Mouse (Mus musculus): ENCODE measurements around the gene Gm8104. TPM values are rescaled to one million over a fixed set of nuclear protein-coding genes. Genes with fewer than 3 reads are reported as not detected.

Gene Gm8104
- not detected for polyA plus RNA-seq (2015; fragmentation: Illumina TruSeq; extraction: RNeasy Lipid Tissue Mini Kit (QIAGEN cat#74804); ENCODE audit: insufficient read depth, low replicate concordance)

DNA sequence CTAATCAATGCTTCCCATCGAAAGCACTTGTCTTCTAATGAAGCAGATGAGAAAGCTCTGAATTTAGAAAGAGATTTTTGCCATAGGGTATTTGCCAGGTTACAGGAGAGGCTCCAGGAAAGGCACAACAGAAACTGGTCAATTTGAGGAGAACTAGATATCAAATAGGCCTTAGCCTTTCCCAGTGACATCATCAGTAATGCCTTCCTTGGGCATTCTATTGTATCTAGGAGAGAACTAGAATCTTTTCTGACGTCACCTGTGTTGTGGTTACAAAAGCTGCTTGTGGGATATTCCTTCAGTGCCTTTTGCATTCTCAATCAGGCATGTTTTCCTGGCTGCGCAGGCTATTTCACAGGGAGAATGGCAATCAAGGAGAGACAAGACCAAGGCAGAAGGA, at the start of gene Gm8104:
Gene Gm8104 (plus strand): TSS at position 301 of the 400 bp plus-strand sequence.

GRCm38 (mm10) chr14:43076543-43076942, 23.9 kb upstream of the Gm8104 start, which contains the start of gene Gm8094:
Gm8094 (minus strand) TSS chr14:43076643.

Other genes starting within 250 kb of the Gm8104 start
- gene Gm21977, start 247.1 kb upstream of the Gm8104 start, polyA plus RNA-seq (2015; fragmentation: Illumina TruSeq; extraction: RNeasy Lipid Tissue Mini Kit (QIAGEN cat#74804); ENCODE audit: insufficient read depth, low replicate concordance): not detected
- not detected for gene Gm8082, start 107.0 kb upstream of the Gm8104 start, polyA plus RNA-seq (2015; fragmentation: Illumina TruSeq; extraction: RNeasy Lipid Tissue Mini Kit (QIAGEN cat#74804); ENCODE audit: insufficient read depth, low replicate concordance)
- gene Gm10376, start 85.0 kb upstream of the Gm8104 start, polyA plus RNA-seq (2015; fragmentation: Illumina TruSeq; extraction: RNeasy Lipid Tissue Mini Kit (QIAGEN cat#74804); ENCODE audit: insufficient read depth, low replicate concordance): not detected
- gene Gm8094, start 24.0 kb upstream of the Gm8104 start, polyA plus RNA-seq (2015; fragmentation: Illumina TruSeq; extraction: RNeasy Lipid Tissue Mini Kit (QIAGEN cat#74804); ENCODE audit: insufficient read depth, low replicate concordance): not detected
- gene Gm7233, start 79.3 kb downstream of the Gm8104 start, polyA plus RNA-seq (2015; fragmentation: Illumina TruSeq; extraction: RNeasy Lipid Tissue Mini Kit (QIAGEN cat#74804); ENCODE audit: insufficient read depth, low replicate concordance): not detected
- not detected for gene Gm8122, start 134.7 kb downstream of the Gm8104 start, polyA plus RNA-seq (2015; fragmentation: Illumina TruSeq; extraction: RNeasy Lipid Tissue Mini Kit (QIAGEN cat#74804); ENCODE audit: insufficient read depth, low replicate concordance)
- gene Gm8126, start 158.0 kb downstream of the Gm8104 start, polyA plus RNA-seq (2015; fragmentation: Illumina TruSeq; extraction: RNeasy Lipid Tissue Mini Kit (QIAGEN cat#74804); ENCODE audit: insufficient read depth, low replicate concordance): not detected
- not detected for gene Gm9732, start 174.4 kb downstream of the Gm8104 start, polyA plus RNA-seq (2015; fragmentation: Illumina TruSeq; extraction: RNeasy Lipid Tissue Mini Kit (QIAGEN cat#74804); ENCODE audit: insufficient read depth, low replicate concordance)
- not detected for gene Gm8127, start 193.2 kb downstream of the Gm8104 start, polyA plus RNA-seq (2015; fragmentation: Illumina TruSeq; extraction: RNeasy Lipid Tissue Mini Kit (QIAGEN cat#74804); ENCODE audit: insufficient read depth, low replicate concordance)
- gene 1700001F09Rik, start 247.2 kb downstream of the Gm8104 start, polyA plus RNA-seq (2015; fragmentation: Illumina TruSeq; extraction: RNeasy Lipid Tissue Mini Kit (QIAGEN cat#74804); ENCODE audit: insufficient read depth, low replicate concordance): not detected